Mouse (Mus musculus) left cerebral cortex, postnatal 10 days (tissue): ENCODE data around the gene Srp14. TPM values are rescaled to one million over a fixed set of nuclear protein-coding genes. Genes with fewer than 3 reads are reported as not detected.

Experiments used
- DNase-seq, 2 experiments: peaks; one replicate each; pipeline ENCODE4 v3.0.0; 2021 to 2022; ENCODE audit warnings: low spot score in 2 of 2, mixed read lengths in 1 of 2; ENCODE audit errors: extremely low spot score in 1 of 2
- intact Hi-C: fragments of 180-260 bp; cut with DNase I; formaldehyde crosslinking; loops from one replicate; pipeline ENCODE4 v1.15.1; 2025
- total RNA-seq, 2 experiments: library from RNA; stranded (reverse); gene quantifications; 2 replicates each; pipeline ENCODE4 v1.2.3; 2021

Gene Srp14
- total RNA-seq, 2 experiments from 2014 or later: 159 to 171 TPM

DNA sequence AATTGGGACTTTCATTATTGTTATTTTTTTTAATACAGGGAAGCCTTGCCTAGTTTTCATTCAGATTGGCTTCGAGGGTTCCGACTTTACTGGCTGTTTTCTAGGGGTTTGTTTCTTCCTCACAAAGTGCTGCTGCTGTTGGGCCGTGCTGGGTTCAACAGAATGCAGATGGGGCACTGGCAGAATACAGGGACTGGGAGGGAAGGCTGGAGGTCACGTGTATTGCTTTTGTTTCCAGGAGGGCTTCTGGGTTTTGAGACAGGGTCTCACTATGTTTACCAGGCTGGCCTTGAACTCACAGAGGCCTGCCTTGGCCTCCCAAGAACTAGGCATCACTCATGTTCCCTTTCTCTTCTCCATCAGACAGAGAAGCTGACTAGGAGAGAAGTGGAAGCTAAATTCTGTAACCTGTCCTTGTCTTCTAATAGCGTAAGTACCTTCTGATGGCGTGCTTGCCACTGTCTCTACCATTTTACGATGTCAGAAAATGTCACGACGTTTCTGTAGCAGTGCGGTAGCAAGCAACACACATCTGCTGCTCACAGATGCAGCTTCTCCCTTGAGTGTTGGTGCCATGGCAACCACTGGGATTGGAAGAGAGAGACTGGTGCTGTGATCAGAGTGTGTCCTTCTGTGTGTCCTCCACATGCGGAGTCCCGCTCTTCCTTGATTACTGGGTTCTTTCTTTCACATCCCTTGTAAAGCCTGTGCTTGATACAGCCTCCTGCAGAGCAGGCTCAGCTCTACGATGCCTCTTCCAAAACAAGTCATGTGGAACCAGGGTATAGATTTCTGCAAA is 21.8 kb downstream of the Srp14 start:
- peak; percentile 34 to 61 for DNase-seq
- intact Hi-C loops: no loop called here

DNA sequence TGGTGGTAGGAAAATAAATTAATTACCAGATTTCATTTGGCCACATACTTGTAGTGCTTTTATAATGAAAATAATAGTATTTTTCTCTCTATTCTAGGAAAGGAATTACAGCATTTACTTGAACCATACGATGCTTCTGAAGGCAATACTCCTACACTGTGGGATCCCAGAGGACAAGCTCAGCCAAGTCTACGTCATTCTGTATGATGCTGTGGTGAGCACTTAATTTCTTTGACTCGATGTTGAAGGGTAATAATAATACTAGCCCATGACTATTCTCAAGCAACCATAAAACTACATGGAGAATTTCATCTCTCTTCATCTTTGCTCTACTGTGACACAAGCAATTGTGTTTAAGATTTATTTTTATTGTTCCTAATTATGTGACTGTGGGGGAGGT is 22.5 kb downstream of the Srp14 start:
- no peak for DNase-seq
- intact Hi-C loops: no loop called here

DNA sequence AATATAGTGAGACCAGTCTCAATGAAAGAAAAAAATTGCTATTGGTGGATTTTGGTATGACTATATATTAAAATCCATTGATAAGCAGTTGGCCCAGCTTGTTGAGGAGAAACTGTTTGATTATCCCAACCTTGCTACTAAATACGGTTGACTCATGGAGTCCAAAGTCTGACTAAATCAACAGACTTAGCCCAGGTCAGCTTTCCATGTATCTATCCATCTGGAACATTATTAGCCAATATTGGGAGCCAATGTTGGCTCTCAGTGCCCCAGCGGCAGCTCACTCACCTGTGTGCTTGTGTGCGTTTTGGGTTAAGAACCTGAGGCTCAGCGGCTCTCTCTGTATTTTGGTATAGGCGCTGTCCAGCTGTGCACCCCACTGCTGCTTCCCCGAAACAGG is 28.5 kb downstream of the Srp14 start:
- intact Hi-C loops: no loop called here
- DNase-seq: no peak

DNA sequence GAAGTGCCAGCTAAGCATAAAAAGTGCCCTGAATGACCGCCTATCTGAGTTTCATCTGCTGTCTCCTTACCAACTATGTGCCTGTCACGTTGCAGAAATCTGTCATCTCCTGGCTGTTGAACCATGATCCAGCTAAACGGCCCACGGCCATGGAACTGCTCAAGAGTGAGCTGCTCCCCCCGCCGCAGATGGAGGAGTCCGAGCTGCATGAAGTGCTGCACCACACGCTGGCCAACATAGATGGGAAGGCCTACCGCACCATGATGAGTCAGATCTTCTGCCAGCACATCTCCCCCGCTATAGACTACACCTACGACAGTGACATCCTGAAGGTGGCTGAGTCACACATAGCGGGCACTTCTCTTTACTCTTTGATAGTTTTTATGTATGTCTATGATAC is 31.3 kb downstream of the Srp14 start:
- intact Hi-C loops: no loop called here
- no peak for DNase-seq

- peak in 1 of 2 experiments; percentile 44 for DNase-seq
- intact Hi-C loops: no loop called here
Observed at GRCm38 (mm10) chr2:118445696-118446674, 33.5 kb downstream of the Srp14 start.

GRCm38 (mm10) chr2:118442723-118443122 is 36.8 kb downstream of the Srp14 start:
- no peak for DNase-seq
- intact Hi-C loops: no loop called here

GRCm38 (mm10) chr2:118442172-118442571 is 37.3 kb downstream of the Srp14 start:
- DNase-seq: no peak
- intact Hi-C loops: no loop called here

- intact Hi-C loops: no loop called here
Observed at GRCm38 (mm10) chr2:118431589-118431988, 47.9 kb downstream of the Srp14 start.

GRCm38 (mm10) chr2:118430630-118431029 is 48.9 kb downstream of the Srp14 start:
- no peak for DNase-seq
- intact Hi-C loops: no loop called here

More at GRCm38 (mm10) chr2:118431589-118431988, 47.9 kb downstream of the Srp14 start:
- no peak for DNase-seq

DNA sequence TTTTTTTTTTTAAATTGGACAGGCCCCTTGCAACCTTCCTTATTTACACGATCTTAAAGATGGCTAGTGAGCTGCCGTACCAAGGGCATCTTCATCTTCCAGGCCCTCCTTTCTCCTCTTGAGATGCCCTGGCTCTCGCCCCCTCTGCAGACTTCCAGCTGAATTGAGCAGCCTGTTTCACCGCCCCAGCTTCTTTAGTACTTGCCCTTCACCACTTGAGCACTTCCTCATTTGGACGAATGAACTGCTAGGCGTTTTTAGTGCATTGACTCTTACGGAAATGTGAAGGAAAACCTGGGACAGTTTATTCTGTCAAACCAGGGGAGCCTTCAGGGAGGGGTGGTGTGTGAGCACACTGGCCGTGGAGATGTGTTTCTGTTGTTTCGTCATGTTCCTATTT is 50.2 kb downstream of the Srp14 start:
- intact Hi-C loops: no loop called here
- no peak for DNase-seq

DNA sequence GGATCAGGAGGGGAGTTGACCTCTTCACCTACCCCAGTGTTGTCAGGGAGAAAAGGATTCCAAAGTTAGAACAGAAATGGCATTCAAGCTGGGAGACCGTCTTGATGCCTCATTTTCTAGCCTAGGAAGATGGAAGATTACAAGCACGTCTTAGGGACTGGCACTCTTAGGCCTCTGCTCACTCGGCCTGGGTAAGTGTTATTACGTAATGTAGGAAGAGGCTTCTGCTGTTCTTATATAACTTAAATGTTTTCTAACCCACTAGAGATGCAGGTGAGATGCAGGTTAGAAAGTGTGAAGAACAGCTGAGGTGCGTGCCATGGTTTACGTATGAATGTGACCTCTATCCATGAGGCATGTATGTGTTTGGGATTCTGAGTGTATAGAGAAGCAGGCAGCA is 51.2 kb downstream of the Srp14 start:
- DNase-seq: no peak
- intact Hi-C loops: no loop called here

Other genes starting within 250 kb of the Srp14 start
- 1 to 10 TPM; 1.4 to 2.0 TPM for gene Fsip1, start 222.7 kb downstream of the Srp14 start, total RNA-seq
- 10 to 100 TPM; 11.8 to 12.5 TPM for gene Gpr176, start 106.3 kb downstream of the Srp14 start, total RNA-seq
- 10 to 100 TPM; 20.1 to 20.8 TPM for gene Eif2ak4, start 91.1 kb downstream of the Srp14 start, total RNA-seq
- 1 to 10 TPM; 4.0 to 5.2 TPM for gene Bmf, start 70.0 kb upstream of the Srp14 start, total RNA-seq
- gene Bub1b, start 118.5 kb upstream of the Srp14 start, total RNA-seq: 1 to 10 TPM; 2.8 to 4.5 TPM
- gene Pak6, start 183.6 kb upstream of the Srp14 start, total RNA-seq: 100 to 1,000 TPM; 168 to 174 TPM
- 1 to 10 TPM; 5.9 to 8.9 TPM for gene Ankrd63, start 224.3 kb upstream of the Srp14 start, total RNA-seq
- gene Plcb2, start 248.7 kb upstream of the Srp14 start, total RNA-seq: 1 to 10 TPM; 2.2 to 3.3 TPM